Mouse (Mus musculus) right cerebral cortex, postnatal 36 days (tissue): Measurements from ENCODE around the gene Pax3.

Experiments
- DNase-seq, 2 experiments: peaks; one replicate each; pipeline ENCODE4 v3.0.0; 2022; ENCODE audit warnings: low spot score in 2 of 2, mixed read lengths in 1 of 2

Pax3 gene

GRCm38 (mm10) chr1:78081761-78082160 lies 115.2 kb downstream of the Pax3 start:
- no peak for DNase-seq

GRCm38 (mm10) chr1:78060850-78061249 lies 136.1 kb downstream of the Pax3 start:
- no peak for DNase-seq

GRCm38 (mm10) chr1:78057939-78058338 lies 139.0 kb downstream of the Pax3 start:
- DNase-seq, result no peak

GRCm38 (mm10) chr1:78053677-78054076 lies 143.3 kb downstream of the Pax3 start:
- no peak for DNase-seq
